Mouse (Mus musculus): ENCODE measurements around the gene Gpr62. TPM values are rescaled to one million over a fixed set of nuclear protein-coding genes. Genes with fewer than 3 reads are reported as not detected.
"Not testable (repeated sequence)": the region's sequence is repeated elsewhere in the genome, so short reads cannot be mapped to it uniquely, and the experiment has no call there.

The Gpr62 gene
- not detected for total RNA-seq (2021)
- long read RNA-seq, experiment 1: 0 reads
- long read RNA-seq, experiment 2: 0 reads

DNA sequence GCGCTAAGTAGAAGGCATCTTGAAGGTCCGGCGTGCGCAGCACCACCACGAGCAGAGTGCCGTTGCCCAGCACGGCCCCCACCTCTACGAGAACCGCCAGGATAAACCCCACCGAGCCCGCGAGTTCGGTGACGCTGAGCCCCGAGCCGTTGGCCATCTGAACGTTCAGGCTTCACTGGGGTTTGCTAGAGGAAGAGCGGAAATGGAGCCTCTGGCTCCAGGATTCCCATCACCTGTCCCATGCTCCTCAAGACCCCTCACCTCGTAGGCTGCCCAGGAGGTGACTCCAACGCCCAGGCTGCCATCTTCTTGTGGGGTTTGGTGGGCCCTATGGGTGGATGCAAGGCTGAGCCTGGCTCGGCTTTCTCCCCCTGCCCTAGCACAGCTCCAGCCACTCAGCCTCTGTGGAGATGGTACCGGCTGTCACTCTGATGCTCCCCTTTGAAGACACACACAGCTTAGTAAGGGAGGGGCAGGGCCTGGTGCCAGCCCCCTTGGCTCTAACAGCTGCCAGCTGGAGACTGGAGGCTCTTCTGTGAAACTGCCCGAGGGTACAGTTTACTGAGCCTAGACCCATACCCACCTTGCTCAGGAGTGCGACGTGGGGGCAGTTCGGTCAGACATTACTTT lies at the start of gene Gpr62:
Gpr62 (minus strand) TSS at position 368 of the 630 bp plus-strand sequence.
- DNase-seq: no peak

DNA sequence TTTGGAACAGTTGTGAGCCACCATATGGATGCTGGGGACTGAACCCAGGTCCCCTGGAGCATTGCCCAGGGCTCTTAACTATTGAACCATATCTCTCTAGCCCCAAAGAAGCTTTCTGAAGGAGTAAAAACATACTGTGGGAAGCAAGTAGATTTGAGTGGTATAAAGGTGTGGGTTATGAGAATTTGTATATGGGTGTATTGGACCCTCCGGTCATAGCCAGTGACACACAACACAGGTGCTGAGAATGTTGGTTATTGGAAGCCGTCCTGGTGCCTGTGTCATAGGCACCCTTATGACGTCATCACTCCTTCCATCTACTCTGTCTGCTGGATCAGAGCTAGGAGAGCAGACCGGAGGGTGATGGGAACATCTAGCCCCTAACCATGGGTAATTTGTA lies 48.5 kb upstream of the Gpr62 start, which contains the start of gene Iqcf5:
Iqcf5 (plus strand) TSS at position 301 of the 400 bp plus-strand sequence.
- no peak for DNase-seq

DNA sequence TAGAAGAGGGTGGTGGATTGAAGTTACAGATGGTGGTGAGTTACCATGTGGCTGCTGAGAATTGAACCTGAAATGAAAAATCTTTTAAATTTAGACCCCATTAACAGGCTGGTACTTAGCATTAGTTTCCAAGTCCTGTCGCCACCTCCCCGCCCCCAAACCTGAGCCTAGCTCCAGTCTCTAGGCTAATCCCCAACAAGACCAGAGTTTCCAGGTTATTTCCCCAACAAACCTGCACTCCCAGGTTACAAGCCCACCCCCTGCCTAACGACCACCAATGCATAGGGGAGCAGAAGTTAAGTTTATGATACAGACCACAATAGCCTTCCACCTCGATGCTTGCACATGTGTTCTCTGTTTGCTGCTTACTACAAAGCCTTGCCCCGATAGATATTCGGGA lies 47.8 kb upstream of the Gpr62 start:
- DNase-seq: no peak

DNA sequence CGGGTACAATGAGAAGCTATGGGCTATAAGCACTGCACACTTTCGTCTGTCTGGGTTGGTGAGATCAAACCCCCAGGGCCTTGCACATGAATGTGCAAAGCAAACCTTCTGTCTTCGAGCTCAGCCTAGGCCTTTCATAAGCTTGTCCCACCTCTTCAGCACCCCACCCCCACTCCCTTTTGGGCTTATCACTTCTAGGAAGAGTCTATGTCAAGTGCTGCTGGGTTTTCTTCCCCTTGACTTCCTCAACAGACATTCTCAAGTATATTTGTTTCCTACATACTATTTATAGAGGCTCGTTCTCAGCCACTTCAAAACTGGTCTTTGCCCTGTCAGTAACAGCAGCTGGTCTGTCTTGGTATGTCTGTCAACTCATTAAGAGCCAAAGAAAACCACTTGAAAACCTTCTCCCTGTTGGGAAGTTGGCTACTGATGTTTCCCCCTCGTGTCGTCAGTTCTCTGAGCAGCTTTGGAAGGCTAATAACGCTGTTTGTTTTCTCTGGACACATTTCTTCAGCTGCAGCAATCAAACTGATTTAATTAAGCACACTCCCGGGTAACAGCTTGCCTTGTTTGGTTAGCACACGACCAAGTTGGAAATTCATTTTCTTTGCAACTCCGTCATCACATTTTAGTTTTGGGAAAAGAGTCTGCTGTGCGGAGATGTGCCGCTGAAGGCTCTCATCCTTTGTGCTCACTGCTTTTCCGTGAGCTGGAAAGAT lies 47.2 kb upstream of the Gpr62 start:
- DNase-seq: no peak

DNA sequence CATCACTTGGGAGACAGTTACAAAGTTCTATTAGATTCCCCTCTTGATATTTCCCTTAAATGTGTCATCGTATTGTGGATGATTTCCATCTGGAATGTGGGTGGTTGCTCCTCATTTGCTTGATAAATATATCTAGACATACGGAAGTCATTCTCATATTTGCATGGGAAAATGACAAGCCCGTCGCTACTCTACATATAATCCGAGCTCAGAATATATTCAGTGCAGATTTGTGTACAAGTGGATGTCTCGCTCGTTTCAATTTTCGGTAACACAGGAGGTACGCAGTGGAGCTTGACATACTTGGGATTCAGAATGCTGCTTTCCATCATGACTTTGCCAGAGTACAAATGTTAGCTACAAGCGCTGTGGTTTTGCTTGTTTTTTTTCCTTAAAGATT lies 43.6 kb upstream of the Gpr62 start:
- no peak for DNase-seq

DNA sequence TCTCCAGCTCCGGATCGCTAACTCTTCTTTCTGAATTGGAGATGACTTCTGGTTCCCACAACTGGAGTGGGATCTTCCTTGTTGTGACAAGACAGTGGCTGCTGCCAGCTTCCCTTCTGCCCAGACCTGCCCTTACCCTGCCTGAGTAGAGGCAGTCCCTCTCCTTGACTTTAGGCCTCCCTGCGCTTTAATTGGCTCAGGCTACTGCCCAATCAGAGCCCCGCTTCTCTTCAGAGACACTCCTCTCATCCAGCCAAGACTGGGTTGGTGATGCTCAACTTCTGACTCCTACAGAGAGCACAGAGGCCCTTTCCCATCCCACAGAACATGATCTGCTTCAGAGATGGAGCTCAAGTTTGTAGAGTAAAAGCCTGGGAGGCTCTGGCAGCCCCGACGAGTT lies 38.5 kb upstream of the Gpr62 start:
- DNase-seq: no peak

DNA sequence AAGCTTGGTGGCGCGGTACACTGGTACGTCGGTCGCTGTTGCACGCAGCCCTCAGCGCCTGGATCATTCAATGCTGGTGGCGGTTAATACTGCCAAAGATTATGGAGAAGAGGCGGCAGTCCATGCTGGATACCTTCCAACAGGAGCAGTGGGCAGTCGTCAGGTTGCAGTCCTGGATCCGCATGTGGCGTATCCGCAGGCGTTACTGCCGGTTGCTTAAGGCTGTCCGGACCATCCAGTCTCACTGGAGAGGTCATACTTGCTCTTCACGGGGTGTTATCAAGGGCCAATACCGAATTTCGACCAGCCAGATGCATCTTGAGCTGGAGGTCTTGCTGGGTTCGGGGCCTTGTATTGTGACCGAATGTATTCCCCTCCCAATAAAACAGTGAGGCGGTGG lies 36.1 kb upstream of the Gpr62 start:
- DNase-seq: no peak

DNA sequence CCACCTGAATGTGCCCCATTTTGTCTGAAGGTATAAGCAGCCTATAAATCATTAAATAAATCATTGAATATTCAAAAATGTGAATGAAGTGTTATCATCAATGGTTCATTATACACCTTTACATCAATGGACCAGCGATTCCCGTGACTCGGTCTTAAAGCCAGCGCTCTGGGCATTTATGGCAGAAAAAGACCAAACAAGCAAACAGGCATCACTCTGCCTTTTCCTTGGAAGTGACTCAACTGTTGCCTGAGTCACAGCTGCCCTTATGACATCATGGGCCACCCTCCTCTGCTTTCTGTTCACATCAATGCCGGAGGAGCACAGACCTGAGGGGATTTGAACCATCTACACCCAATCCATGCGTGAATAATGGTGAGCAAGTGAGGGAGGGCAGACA lies 33.9 kb upstream of the Gpr62 start, which contains the start of gene Iqcf1:
Iqcf1 (plus strand) TSS at position 301 of the 400 bp plus-strand sequence.
- DNase-seq: no peak

DNA sequence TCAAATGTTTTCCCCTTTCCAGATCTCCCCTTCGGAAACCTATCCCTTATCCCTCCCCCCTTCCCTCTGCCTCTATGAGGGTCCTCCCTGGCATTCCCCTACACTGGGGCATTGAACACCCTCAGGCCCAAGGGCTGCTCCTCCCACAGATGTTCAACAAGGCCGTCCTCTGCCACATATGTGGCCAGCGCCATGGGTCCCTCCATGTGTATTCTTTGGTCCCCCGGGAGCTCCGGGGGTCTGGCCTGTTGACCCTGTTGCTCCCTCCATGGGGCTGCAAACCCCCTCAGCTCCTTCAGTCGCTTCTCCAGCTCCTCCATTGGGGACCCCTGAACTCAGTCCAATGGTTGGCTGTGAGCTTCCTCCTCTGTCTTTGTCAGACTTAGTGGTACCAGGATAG lies 21.9 kb upstream of the Gpr62 start:
- DNase-seq: not testable (repeated sequence)

DNA sequence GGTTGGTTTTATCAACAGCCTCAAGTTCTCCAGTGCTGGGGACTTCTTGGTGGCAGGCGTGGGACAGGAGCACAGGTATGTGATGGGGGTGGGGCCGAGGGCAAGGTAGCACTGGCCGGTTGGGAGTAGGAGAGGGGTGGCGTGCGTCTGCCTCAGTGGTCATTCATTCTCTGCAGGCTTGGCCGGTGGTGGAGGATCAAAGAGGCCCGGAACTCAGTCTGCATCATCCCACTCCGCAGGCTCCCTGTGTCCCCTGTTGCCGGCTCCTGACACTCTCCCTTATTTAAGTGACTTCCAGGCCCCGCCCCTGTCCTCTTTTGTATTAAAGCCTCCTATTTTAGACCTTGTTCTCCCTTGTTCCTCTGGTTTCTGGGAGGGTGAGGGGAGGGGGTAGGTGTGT lies 19.3 kb upstream of the Gpr62 start:
- DNase-seq: no peak

DNA sequence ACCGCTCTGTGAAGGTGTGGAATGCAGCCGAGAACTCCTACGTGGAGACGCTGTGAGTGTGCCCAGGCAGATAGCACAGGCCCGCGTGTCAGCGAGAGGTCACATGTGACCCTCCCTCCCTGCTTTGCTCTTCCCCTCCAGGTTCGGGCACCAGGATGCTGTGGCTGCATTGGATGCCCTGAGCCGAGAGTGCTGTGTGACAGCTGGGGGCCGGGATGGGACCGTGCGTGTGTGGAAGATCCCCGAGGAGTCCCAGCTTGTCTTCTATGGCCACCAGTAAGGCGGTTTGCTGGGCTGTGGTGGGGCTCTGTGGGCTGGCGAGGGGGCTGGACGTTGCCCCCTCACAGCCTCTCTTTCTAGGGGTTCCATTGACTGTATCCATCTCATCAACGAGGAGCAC lies 17.9 kb upstream of the Gpr62 start:
- no peak for DNase-seq

DNA sequence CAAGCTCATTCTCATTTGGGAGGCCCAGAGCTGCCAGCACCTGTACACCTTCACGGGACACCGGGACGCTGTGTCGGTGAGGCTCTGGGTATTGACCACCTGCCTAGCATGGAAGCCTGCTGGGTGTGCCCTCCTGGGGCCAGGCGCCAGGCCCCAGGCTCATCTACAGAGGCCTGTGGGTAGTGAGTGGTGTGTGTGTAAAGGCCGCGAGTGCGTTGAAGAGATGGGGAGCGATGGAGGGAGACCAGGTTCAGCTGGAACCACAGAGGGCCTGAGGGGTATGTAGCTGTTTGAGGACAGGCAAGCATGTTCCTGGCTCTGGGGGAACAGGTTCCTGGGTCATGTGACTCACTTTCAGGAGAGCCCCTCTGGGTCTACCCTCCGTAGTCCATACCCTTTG lies 17.4 kb upstream of the Gpr62 start:
- no peak for DNase-seq

DNA sequence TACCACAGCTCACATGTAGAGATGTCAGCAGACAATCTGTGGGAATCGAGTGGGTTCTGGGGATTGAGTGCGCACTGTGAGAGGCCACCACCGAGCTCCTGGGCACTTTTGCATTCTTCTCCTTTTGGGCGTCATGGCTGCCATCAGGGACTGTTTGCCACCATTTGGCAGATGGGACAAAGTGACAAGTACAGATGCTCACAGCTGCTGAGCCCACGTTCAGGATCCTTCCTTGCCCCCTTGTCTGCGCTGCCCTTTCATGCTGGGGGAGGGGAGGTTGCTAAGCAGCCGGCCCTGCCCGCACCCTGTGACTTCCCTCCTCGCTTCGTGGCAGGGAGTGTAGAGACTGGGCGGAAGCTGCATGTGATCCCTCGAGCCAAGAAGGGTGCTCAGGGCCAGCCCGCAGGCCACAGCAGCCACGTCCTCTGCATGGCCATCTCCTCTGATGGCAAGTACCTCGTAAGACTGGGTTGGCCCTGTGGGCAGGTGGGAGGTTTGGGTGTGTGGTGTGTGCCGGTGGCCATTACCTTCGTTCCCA lies 16.9 kb upstream of the Gpr62 start:
- no peak for DNase-seq

DNA sequence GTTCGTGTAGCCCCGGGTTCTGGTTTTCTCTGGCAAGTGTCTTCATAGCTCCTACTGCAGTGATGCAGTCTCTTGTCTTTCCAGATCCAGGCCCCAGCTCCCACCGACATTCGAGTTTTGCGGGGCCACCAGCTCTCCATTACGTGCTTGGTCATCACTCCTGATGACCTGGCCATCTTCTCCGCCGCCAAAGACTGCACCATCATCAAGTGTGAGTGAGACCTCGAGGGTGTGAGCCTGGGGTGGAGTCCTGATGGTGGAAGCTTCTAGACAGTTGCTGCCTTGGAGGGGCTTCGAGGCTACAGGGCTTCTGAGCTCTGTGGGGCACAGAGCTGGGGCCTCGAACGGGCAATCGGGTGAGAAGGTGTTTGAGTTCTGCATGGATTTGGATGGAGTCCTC lies 15.9 kb upstream of the Gpr62 start:
- no peak for DNase-seq

DNA sequence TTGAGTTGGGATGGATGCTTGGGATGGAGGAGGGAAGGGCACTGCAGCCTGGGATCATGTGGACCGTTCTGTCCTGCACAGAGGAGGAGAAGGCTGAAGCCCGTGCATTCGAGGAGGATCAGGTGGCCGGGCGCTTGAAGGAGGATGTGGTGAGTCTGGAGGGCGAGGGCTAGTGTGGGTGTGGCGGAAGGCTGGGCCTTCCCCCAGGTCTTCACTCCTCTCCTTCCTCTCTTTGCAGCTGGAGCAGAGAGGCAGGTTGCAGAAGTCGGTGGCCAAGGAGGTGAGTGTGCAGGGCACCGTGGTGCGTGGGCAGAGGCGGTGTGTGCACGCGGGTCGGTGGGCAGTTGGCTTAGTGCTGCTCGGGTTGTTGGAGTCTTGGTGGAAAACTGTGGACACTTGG lies 15.3 kb upstream of the Gpr62 start:
- DNase-seq: no peak

DNA sequence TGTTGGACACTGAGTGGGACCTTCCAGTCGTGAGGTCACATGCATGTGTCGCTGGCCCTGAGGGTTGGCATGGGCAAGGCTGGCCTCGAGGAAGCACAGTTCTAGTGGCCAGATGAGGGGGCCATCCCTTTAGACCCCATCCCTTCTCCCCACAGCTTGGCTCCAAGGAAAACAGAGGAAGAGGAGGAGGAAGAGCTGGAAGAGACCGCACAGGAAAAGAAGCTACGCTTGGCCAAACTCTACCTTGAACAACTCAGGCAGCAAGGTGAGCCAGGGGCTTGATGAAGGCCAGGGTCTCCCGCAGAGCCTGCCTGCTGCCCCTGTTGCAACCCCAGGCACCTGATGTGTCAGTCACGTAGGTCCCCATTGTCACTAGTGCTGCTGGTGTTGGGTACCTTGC lies 14.8 kb upstream of the Gpr62 start:
- no peak for DNase-seq

DNA sequence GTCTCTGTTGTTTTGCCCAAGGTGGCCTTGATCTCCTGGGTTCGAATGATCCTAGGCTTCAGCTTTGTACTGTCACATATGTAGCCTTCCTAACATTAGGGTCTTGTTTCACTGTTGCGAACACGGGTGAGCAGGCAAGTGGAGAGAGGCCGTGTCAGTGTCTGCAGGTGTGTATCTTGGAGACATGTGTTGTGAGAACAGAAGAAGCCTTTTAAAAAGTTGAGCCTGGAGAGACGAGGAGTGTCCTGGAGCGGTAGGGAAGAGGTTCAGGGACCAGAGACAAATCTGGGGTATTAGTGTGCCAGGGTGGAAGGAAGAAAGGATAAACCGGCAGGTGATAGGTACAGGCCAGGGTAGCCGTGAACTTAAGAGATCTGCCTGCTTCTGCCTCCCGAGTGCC lies 12.4 kb upstream of the Gpr62 start:
- DNase-seq: no peak

DNA sequence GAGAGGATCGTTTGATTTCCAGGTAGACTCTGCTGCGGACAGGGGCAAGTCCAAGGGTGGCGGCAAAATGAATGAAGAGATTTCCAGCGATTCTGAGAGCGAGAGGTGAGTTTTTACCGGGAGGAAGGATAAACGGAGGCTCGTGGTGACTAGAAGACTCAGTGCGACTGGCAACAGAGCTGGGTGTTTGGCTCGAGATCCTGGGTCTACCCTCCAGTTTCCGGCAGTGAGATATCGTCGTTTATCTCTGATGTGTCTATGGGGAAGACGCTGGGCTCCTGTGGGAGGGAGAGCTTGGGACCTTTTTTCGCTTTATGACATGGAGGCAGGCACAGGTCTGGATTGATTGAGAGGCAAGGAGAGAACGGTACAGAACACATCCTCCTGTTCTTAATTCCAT lies 11.9 kb upstream of the Gpr62 start:
- no peak for DNase-seq

DNA sequence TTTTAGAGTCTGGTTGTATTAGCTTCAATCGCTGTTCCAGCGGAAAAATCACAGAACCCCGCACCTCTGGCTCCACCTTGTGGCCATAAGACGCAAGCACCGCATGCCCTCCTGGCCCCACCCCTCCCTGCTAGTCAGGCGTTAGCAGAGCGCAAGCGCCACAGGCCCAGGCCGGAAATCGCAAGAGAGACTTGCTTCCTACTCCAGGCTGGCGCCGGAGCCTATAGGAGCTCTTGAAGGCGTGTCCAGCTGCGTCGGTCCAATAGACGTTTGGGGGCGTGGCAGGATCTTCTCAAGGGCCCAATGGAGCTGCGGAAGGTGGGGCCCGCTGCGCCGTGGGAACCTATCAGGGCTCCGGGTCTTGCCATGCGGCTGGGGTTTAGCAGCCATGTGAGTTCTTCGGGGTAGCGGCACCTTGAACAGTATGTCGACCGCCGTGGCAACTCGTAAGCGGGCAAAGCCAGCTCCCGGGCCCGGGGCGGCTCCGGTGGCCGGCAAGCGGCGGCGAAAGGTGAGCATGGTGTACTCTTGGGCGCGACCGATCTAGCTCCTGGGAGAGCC lies 11.3 kb upstream of the Gpr62 start, which contains the start of gene Parp3:
Parp3 (minus strand) TSS at position 26 of the 561 bp plus-strand sequence.
- DNase-seq: peak; percentile 98 to 100

DNA sequence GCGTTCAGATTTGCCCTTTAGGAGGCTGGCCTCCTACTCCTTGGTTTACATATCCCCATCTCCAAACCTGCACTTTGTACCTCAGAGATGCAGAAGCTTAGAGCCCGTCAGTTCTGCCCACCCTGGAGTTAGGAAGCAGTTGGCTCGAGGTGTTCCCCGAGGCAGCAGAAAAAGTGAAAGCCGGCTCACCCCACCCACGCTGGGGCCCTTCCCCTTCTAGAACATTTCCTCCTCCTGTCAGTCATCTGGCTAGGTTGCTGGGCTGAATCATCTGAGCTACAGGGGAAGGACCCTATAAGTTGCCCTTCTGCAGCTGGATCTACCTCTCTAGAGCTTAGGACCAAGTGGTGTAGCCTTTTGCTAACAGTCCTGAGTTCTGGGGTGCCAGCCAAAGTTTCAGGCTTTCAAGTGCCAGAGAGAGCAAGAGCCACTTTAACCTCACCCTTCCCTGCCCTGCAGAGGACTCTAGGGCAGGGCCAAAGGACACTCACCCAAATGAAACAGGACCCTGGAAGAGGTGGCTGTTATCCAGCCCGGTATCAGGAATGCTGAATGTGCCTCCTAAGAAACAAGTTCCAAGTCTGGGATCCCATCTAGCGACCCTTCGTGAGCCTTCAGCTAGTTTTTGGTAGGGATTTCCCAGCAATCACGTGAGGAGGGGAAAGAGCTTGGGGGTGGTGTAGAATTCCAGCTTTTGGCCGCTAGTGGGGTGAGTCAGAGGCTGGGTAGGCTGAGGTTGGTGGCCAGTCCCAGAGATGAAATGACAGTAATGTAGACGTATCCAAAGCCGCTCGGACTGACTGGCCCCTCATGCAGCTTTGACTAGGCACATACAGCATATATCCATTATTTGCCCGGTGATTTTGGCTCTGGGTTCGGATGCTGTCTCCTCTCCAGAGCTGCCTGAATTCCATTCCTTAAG lies 10.5 kb upstream of the Gpr62 start:
- peak; percentile 84 to 86 for DNase-seq

DNA sequence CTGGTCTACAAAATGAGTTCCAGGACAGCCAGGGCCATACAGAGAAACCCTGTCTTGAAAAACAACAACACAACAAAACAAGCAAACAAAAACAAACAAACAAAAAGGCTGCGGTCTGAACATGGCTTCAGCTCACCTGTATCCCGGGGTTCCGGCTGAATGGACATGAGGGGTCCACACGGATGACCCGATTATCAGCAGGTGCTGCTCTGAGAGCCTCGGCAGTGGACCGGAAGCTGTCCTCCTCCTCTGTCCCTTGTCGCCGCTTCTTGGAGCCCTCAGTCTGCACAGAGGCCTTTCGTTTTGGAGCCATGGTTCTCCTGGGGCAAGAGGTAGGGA lies 9.9 kb upstream of the Gpr62 start, which contains the start of gene Rrp9:
Rrp9 (plus strand) TSS at position 301 of the 339 bp plus-strand sequence.
- DNase-seq: no peak

DNA sequence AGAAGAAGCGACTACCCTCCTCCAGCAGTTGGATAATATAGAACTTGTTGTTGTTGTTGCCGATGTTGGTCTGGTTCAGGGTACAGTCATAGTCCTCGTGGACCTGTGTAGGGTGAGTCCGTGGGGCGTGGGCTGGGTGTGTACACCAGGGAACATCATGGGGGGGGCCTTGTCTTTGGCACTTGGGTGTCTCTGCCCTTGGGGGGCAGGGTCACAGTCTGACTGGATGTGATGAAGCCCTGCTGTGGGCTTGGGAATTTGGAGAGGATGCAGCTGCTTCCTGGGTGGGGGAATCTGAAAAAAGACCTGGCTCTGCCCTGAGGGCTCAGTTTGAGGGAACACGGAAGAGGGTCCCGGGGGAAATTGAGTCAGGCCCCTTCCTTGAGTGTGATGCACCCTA lies 9.3 kb upstream of the Gpr62 start:
- peak; percentile 57 to 60 for DNase-seq

Measured in heart, adult 18-20 months (tissue).